Mouse (Mus musculus): ENCODE data around the gene Exoc2. TPM values are rescaled to one million over a fixed set of nuclear protein-coding genes. Genes with fewer than 3 reads are reported as not detected.

The Exoc2 gene
- polyA plus RNA-seq, 1 experiment, result 12.6 TPM

DNA sequence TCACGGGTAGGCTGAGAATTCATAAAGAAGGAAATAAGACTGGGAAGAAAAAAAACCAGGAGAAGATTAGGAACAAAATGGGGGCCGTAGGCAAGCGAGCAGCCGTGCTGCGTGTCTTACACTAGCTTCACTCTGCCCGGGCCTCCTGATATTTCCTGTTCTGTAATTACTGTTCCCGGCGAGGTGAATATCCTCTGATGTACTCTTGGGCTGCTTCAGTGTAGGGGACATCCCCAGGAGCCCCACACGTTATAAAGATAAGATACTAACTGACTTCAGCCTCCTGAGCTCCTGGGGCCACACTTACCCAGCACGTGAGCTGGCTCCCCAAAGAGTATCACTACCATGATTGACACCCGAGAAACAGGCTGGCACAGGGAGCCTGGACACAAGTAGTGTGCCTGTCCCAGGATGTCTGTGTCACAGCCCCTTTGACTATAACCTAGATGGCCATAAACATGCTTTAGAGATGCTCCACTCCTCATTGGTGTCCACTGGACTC lies 196.2 kb downstream of the Exoc2 start:
- Histone ChIP-seq H3K27me3 (ENCODE audit: control insufficient read depth, insufficient read depth, insufficient read length) (no peaks in the 10 kb centered on the region), H3K36me3 (ENCODE audit: control insufficient read depth, insufficient read depth) (no peaks in the 10 kb centered on the region), H3ac (ENCODE audit: control insufficient read depth, insufficient read length) (no peak overlapping the region), H3K4me3 (no peak overlapping the region), H3K4me2 (ENCODE audit: low read depth) (no peak overlapping the region), H3K79me2 (ENCODE audit: control insufficient read depth, insufficient read depth) (no peaks in the 10 kb centered on the region)
- TF ChIP-seq TCF12 (IDR thresholded peaks at IDR 0.05; ENCODE audit: insufficient read depth, poor library complexity, severe bottlenecking) (no peak), SRF (IDR thresholded peaks at IDR 0.05; ENCODE audit: control insufficient read depth, insufficient read length, low read depth) (no peak), USF1 (IDR thresholded peaks at IDR 0.05; ENCODE audit: low read depth) (no peak), POLR2AphosphoS2 (IDR thresholded peaks at IDR 0.05; ENCODE audit: insufficient read length, low read depth) (no peak), TCF3 (IDR thresholded peaks at IDR 0.05; ENCODE audit: insufficient read length, low read depth) (no peak), MYOD1 (IDR thresholded peaks at IDR 0.05; ENCODE audit: control insufficient read depth in 1 of 3, insufficient read length in 2 of 3, low read depth in 2 of 3) (no peak), MAX (IDR thresholded peaks at IDR 0.05; ENCODE audit: low read depth) (no peak), MYOG (IDR thresholded peaks at IDR 0.05; ENCODE audit: control insufficient read depth in 1 of 3, insufficient read depth in 1 of 3, insufficient read length in 2 of 3, low read depth in 2 of 3) (no peak)

DNA sequence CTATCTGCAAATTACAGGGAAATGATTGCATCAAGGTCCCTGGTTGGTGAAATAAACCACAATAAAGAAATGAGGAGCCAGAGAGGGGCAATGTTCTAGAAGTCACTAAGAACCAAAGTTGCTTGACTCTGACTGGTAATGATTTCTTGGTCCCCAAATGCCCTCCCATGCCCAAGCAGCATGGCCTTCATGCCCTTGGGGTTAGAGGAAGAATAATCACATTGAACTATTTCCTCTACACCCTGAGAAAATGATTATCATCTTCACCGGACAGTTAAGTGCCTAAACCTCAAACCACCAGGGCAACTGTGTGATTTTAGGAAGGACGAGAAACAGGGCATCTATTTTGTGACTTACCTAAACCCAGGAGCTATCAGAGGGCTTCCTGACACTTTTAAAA lies 197.9 kb downstream of the Exoc2 start:
- TF ChIP-seq CEBPB (IDR thresholded peaks at IDR 0.05; ENCODE audit: insufficient read depth, poor library complexity, severe bottlenecking), result no peak
- TF ChIP-seq POLR2AphosphoS2 (IDR thresholded peaks at IDR 0.05; ENCODE audit: insufficient read length, low read depth), result no peak
- no peak for TF ChIP-seq MAX (IDR thresholded peaks at IDR 0.05; ENCODE audit: low read depth)
- no peak for TF ChIP-seq MYOD1 (IDR thresholded peaks at IDR 0.05; ENCODE audit: control insufficient read depth in 1 of 3, insufficient read length in 2 of 3, low read depth in 2 of 3)
- TF ChIP-seq MYOG (IDR thresholded peaks at IDR 0.05; ENCODE audit: control insufficient read depth in 1 of 3, insufficient read depth in 1 of 3, insufficient read length in 2 of 3, low read depth in 2 of 3), result no peak
- no peaks in the 10 kb centered on the region for H3K79me2 ChIP-seq (ENCODE audit: control insufficient read depth, insufficient read depth)
- no peaks in the 10 kb centered on the region for H3K36me3 ChIP-seq (ENCODE audit: control insufficient read depth, insufficient read depth)
- no peak overlapping the region for H3K4me3 ChIP-seq
- H3K4me2 ChIP-seq (ENCODE audit: low read depth), result no peak overlapping the region
- no peaks in the 10 kb centered on the region for H3K27me3 ChIP-seq (ENCODE audit: control insufficient read depth, insufficient read depth, insufficient read length)
- no peak overlapping the region for H3ac ChIP-seq (ENCODE audit: control insufficient read depth, insufficient read length)

DNA sequence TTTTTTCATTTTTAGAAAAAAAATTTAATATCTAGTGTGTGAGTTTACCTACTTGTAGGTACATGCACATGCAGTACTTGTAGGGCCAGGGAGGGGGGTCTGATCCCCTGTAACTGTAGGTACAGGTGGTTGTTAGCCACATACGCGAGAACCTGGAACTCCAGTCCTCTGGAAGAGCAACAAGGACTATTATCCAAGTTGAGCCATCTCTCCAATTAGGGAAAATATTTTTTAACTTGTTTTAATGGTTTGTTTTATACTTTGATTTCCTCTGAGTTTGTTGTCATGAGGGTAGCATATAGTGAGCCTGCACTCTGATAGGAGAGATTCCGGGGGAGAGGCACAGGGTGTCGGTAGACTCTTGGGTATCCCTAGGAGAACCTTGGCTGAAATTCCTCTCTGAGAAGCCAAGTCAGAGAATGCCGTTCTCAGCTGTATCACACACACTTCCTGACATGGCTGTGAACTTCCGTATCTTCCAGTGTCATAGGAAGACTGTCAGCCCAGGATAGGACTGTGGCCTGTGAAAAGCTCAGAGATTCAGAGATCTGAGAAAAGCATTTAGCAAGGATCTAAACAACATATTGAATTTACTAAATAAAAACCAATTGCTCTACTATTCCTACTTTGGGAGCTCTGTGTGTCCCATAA lies 206.3 kb downstream of the Exoc2 start:
- Histone ChIP-seq H3ac (ENCODE audit: control insufficient read depth, insufficient read length) (no peak overlapping the region), H3K36me3 (ENCODE audit: control insufficient read depth, insufficient read depth) (no peaks in the 10 kb centered on the region), H3K79me2 (ENCODE audit: control insufficient read depth, insufficient read depth) (no peaks in the 10 kb centered on the region), H3K27me3 (ENCODE audit: control insufficient read depth, insufficient read depth, insufficient read length) (no peaks in the 10 kb centered on the region), H3K4me2 (ENCODE audit: low read depth) (no peak overlapping the region), H3K4me3 (no peak overlapping the region)
- no peak for TF ChIP-seq CEBPB (IDR thresholded peaks at IDR 0.05; ENCODE audit: insufficient read depth, poor library complexity, severe bottlenecking)
- TF ChIP-seq MYOG (IDR thresholded peaks at IDR 0.05; ENCODE audit: control insufficient read depth in 1 of 3, insufficient read depth in 1 of 3, insufficient read length in 2 of 3, low read depth in 2 of 3), result no peak
- TF ChIP-seq TCF12 (IDR thresholded peaks at IDR 0.05; ENCODE audit: insufficient read depth, poor library complexity, severe bottlenecking), result no peak
- no peak for TF ChIP-seq E2F4 (IDR thresholded peaks at IDR 0.05; ENCODE audit: insufficient read depth)
- TF ChIP-seq SRF (IDR thresholded peaks at IDR 0.05; ENCODE audit: control insufficient read depth, insufficient read length, low read depth), result no peak
- TF ChIP-seq MAX (IDR thresholded peaks at IDR 0.05; ENCODE audit: low read depth), result no peak
- no peak for TF ChIP-seq USF1 (IDR thresholded peaks at IDR 0.05; ENCODE audit: low read depth)
- TF ChIP-seq POLR2A (IDR thresholded peaks at IDR 0.05; ENCODE audit: insufficient read length, low read depth), result no peak
- TF ChIP-seq TCF3 (IDR thresholded peaks at IDR 0.05; ENCODE audit: insufficient read length, low read depth), result no peak
- TF ChIP-seq MYOD1 (IDR thresholded peaks at IDR 0.05; ENCODE audit: control insufficient read depth in 1 of 3, insufficient read length in 2 of 3, low read depth in 2 of 3), result no peak
- TF ChIP-seq REST (IDR thresholded peaks at IDR 0.05; ENCODE audit: insufficient read depth, insufficient read length), result no peak
- TF ChIP-seq POLR2AphosphoS2 (IDR thresholded peaks at IDR 0.05; ENCODE audit: insufficient read length, low read depth), result no peak

DNA sequence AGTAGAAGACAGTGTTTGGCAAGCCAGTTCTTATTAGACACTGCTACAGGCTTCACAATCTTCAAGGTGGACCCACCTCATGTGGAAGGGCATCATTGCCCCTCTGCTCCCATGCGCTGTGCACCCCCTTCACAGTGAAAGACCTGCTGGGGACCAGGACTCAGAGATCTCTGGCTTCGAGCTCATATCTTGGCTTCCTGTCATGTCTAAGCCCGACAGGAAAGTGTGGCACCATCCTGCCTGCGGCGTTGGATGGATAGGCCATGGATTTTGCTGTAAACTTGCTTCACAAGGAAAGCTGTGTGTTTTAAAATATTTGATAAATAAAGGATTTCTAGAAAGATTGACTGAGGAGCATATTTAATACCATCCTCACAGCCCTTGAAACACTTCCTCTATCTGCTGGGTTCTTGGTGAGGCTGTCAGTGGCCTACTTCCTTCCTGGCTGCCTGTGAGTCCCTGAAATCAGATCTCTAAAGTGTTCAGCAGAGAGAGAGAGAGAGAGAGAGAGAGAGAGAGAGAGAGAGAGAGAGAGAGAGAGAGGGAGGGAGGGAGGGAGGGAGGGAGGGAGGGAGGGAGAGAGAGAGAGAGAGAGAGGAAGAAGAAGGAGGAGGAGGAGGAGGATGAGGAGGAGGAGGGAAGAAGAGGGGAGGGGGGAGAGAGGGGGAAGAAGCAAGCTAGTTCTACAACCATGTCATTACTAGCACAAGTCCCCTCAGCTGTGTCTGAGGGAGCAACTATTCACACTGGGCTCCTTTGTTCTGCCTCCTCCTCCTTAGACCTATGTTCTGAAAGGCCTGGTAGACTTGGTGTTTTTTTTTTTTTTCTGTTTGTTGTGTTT lies 207.0 kb downstream of the Exoc2 start:
- Histone ChIP-seq H3K4me3 (no peak overlapping the region), H3ac (ENCODE audit: control insufficient read depth, insufficient read length) (no peak overlapping the region), H3K79me2 (ENCODE audit: control insufficient read depth, insufficient read depth) (no peaks in the 10 kb centered on the region), H3K36me3 (ENCODE audit: control insufficient read depth, insufficient read depth) (no peaks in the 10 kb centered on the region), H3K4me2 (ENCODE audit: low read depth) (no peak overlapping the region), H3K27me3 (ENCODE audit: control insufficient read depth, insufficient read depth, insufficient read length) (no peaks in the 10 kb centered on the region)
- TF ChIP-seq SRF (IDR thresholded peaks at IDR 0.05; ENCODE audit: control insufficient read depth, insufficient read length, low read depth) (no peak), USF1 (IDR thresholded peaks at IDR 0.05; ENCODE audit: low read depth) (no peak), E2F4 (IDR thresholded peaks at IDR 0.05; ENCODE audit: insufficient read depth) (no peak), MYOG (IDR thresholded peaks at IDR 0.05; ENCODE audit: control insufficient read depth in 1 of 3, insufficient read depth in 1 of 3, insufficient read length in 2 of 3, low read depth in 2 of 3) (no peak), TCF3 (IDR thresholded peaks at IDR 0.05; ENCODE audit: insufficient read length, low read depth) (no peak), POLR2A (IDR thresholded peaks at IDR 0.05; ENCODE audit: insufficient read length, low read depth) (no peak), MAX (IDR thresholded peaks at IDR 0.05; ENCODE audit: low read depth) (no peak), CEBPB (IDR thresholded peaks at IDR 0.05; ENCODE audit: insufficient read depth, poor library complexity, severe bottlenecking) (no peak)
